Mouse (Mus musculus) thymus, adult 18-20 months (tissue): ENCODE data around the gene Gm10053.

Experiments
- DNase-seq, 2 experiments: peaks; one replicate each; pipeline ENCODE4 v3.0.0; 2022; ENCODE audit warnings: mixed read lengths in 2 of 2

The Gm10053 gene

DNA sequence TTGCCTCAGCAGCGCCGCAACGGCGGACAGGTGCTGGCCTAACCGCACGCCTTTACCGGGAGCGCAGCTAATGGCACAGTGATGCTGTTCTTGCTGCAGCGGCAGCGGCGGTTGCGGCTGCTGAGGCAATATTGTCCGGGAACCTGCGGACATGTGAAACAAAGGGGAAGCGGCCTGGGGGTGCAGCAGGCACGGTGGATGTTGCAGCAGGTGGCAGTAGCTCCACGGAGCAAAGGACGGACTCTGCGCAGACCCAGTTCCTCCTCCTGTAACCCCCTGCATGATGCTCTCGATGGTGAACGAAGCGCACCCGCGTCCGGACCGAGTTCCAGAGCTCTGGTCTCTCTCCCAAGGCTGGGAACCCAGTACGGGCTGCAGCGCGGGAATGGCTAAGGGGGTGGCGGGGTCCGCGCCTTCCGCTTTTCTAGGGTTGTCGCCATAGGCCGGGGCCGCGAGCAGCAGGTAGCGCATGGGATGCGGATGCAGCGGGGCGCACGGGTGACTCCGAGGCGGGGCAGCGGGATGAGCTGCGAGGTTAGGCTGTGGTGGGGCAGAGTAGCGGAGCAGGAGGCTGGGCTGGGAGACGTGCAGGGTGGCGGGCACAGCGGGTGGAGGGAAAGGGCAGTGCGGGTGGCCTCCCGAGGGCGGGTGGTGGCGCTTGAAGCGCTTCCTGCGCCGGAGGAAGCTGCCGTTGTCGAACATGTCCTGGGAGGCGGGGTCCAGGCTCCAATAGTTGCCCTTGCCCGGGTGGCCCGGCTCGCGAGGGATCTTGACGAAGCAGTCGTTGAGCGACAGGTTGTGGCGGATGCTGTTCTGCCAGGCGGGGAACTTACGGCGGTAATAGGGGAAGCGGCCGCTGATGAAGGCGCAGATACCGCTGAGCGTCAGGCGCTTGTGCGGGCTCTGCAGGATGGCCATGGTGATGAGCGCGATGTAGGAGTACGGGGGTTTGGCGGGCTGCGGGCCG is 24.4 kb downstream of the Gm10053 start:
- DNase-seq: no peak

GRCm38 (mm10) chr19:24900581-24901220 is 25.2 kb downstream of the Gm10053 start, which contains the start of gene Foxd4:
Foxd4 (minus strand) TSS chr19:24901197.
- no peak for DNase-seq

DNA sequence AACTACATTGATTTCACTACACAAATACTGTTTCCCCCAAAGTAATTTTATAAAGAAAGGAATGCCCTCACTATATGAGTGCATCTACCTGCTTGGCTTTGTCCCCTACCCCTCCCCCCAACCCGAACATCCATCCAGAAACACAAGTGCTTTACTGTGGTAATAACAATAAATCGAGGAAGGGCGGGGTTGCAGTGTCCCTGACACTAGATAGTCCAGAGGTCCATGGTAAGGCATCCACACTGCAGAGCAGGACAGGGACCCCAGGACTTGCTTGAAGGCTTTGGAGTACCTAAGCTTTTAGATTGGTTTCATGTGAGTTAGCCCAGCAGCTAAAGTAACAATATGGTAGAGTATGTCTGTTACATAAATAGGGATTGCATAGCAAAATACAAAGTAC is 26.2 kb downstream of the Gm10053 start:
- no peak for DNase-seq

- DNase-seq: no peak
Observed at GRCm38 (mm10) chr19:24902256-24902655, 26.8 kb downstream of the Gm10053 start.

GRCm38 (mm10) chr19:24902821-24903220 is 27.3 kb downstream of the Gm10053 start:
- no peak for DNase-seq

GRCm38 (mm10) chr19:24907655-24908054 is 32.2 kb downstream of the Gm10053 start:
- DNase-seq: no peak

DNA sequence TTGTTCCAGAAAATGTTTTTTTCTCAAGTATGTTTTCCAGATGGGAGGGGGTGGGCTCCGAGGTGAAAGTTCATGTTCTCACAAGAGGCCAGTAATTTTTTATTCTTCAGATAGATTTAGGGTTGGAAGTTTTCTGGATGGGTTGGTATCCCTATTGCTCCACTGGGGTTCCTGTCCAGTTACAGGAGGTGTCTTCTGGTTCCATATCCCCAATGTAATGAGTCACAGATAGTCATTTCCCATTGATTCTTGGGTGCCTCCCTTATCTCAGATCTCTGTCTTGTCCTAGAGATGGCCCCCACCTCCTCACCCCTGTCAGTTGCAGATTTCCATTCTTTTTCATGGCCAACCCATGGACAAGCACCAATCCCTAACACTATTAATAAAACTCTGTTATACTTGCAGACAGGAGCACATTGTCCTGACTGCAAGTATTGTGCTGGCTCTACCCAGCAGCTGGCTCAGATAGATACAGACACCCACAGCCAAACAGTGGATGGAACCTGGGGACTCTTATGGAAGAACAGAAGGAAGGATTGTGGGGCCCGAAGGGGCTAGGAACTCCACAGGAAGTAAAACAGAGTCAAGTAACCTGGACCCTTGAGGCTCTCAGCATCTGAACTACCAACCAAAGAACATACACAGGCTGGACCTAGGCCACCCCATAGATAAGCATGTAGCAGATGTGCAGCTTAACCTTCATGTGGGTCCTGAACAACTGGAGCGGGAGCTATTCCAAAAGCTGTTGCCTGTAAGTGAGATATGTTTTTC is 33.1 kb downstream of the Gm10053 start:
- DNase-seq: no peak

GRCm38 (mm10) chr19:24920866-24921265 is 45.4 kb downstream of the Gm10053 start:
- DNase-seq: no peak
